Mouse (Mus musculus) heart, postnatal 10 days (tissue): ENCODE data around the gene Rpl6. TPM values are rescaled to one million over a fixed set of nuclear protein-coding genes. Genes with fewer than 3 reads are reported as not detected.
"Not testable (repeated sequence)": the region's sequence is repeated elsewhere in the genome, so short reads cannot be mapped to it uniquely, and the experiment has no call there.

Experiments
- DNase-seq, 2 experiments: peaks; one replicate each; pipeline ENCODE4 v3.0.0; 2021
- intact Hi-C: fragments of 180-260 bp; cut with DNase I; formaldehyde crosslinking; loops from one replicate; pipeline ENCODE4 v1.15.1; 2025
- total RNA-seq, 2 experiments: library from RNA; stranded (reverse); gene quantifications; 2 replicates each; pipeline ENCODE4 v1.2.3; 2021

The Rpl6 gene
- total RNA-seq, 2 experiments from 2014 or later: 729 to 779 TPM

DNA sequence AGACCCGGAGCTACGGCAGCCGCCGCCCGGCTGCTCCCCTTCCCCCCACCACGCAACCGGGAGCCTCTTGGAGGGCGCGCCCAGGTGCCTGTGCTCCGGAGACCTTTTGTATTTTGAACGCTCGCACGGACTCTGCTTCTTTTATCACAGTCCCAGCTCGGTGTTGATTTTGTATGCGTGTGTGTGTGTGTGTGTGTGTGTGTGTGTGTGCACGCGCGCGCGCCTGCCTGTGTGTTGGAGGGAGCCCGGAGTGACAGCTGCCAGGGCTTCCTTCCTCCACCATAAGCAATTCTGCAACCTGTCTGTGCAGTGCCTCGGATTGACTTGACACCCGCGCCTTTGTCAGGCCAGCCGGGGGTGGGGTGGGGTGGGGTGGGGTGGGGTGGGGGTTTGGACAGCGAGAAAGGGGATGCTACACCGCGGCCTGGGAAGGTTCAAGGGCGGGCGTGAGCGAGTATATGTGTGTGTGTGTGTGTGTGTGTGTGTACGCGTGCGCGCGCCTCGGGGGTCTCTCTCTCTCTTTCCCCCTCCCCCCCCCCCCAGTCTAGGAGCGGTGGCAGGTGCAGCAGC is 16.5 kb downstream of the Rpl6 start:
- peak; percentile 41 to 50 for DNase-seq
- intact Hi-C loops: no loop called here

- DNase-seq: no peak
- intact Hi-C loops: no loop called here
Measured at GRCm38 (mm10) chr5:121221328-121221850, 17.1 kb downstream of the Rpl6 start.

DNA sequence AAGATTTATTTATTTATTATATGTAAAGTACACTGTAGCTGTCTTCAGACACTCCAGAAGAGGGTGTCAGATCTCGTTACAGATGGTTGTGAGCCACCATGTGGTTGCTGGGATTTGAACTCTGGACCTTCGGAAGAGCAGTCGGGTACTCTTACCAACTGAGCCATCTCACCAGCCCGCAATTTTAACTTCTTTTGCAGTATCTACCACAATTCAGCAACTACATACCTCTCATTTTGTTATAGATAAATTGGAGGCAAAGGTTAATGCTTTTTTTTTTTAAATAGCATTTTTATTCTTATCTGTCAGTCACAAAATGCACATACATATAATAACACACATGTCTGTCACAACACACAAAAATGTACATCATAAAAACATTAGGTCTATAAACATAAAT is 19.7 kb downstream of the Rpl6 start:
- DNase-seq, intact Hi-C loops: not testable (repeated sequence)

GRCm38 (mm10) chr5:121224856-121225255 is 20.6 kb downstream of the Rpl6 start:
- intact Hi-C loops: no loop called here
- DNase-seq: no peak

DNA sequence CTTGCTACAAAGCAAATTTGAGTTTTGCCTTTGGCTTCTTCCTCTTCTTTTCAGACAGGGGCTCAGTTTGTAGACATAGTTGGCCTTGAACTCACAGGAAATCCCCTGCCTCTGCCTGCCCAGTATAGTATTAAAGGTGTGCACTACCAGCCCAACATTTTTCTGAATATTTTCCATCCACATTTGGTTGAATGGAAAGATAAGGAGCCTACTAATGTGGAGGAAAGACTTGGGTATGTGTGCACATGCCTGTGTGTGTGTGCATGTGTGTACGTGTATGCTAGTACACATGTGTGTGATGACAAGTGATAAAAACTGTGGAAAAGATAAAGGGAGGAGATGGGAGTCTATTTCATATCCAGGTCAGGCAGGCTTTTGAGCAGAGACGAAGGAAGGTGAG is 21.6 kb downstream of the Rpl6 start:
- DNase-seq: no peak
- intact Hi-C loops: no loop called here

GRCm38 (mm10) chr5:121226406-121226805 is 22.1 kb downstream of the Rpl6 start:
- intact Hi-C loops: no loop called here
- DNase-seq: no peak

DNA sequence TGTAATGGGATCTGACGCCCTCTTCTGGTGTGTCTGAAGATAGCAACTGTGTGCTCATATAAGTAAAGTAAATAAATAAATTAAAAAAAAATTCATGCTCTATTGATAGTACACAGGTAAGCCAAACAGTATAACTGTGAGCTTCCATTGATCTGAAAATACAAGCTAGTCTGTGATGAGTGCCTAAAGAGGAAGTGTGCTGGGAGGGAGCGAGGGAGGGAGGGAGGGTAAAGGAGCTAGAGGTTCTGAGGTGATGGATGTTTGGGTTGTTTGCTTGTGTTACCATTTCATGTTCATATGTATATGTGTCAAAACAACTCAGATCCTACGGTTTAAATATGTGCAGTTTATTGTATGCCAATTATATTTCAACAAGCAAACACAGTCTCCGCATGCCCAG is 22.6 kb downstream of the Rpl6 start:
- DNase-seq: no peak
- intact Hi-C loops: no loop called here

GRCm38 (mm10) chr5:121227330-121227729 is 23.0 kb downstream of the Rpl6 start:
- DNase-seq, intact Hi-C loops: not testable (repeated sequence)

- intact Hi-C loops: no loop called here
- no peak for DNase-seq
Measured at GRCm38 (mm10) chr5:121229182-121229581, 24.9 kb downstream of the Rpl6 start.

- DNase-seq: no peak
- intact Hi-C loops: no loop called here
Measured at GRCm38 (mm10) chr5:121230811-121231210, 26.5 kb downstream of the Rpl6 start.

DNA sequence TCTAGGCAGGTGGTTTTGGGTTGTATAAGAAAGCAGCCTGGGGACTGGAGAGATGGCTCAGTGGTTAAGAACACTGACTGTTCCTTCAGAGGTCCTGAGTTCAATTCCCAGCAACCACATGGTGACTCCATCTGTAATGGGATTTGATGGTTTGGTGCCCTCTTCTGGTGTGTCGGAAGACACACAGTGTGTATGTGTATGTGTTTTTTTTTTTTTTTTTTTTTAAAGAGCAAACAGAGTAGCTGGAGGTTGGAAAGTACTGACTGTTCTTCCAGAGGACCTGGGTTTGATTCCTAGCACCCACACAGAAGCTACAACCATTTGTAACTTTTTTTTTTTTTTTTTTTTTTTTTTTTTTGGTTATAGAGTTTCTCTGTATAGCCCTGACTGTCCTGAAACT is 28.5 kb downstream of the Rpl6 start:
- intact Hi-C loops: no loop called here

DNA sequence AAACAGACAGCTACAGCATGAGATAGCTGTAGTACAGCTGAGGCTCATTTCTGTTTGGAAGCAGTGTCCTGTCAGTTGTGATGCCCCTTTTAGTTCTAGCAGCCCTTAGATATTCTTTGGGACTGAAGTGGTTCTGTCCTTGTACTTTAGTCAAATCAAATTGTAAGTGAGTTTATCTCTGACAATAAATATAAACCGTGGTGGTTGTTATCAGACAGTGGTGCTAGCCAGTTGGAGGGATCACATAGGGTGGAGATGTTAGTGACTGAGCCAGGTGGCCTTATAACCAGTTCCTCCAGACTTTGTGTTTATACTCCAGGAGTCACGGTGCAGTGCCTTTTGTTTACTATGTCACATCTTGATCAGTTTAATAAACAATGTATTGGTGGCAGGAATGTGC is 29.4 kb downstream of the Rpl6 start:
- DNase-seq: no peak
- intact Hi-C loops: no loop called here

More for the DNA sequence above, 28.5 kb downstream of the Rpl6 start:
- no peak for DNase-seq

GRCm38 (mm10) chr5:121236171-121236570 is 31.9 kb downstream of the Rpl6 start:
- intact Hi-C loops: no loop called here
- DNase-seq: peak in 1 of 2 experiments; percentile 28

DNA sequence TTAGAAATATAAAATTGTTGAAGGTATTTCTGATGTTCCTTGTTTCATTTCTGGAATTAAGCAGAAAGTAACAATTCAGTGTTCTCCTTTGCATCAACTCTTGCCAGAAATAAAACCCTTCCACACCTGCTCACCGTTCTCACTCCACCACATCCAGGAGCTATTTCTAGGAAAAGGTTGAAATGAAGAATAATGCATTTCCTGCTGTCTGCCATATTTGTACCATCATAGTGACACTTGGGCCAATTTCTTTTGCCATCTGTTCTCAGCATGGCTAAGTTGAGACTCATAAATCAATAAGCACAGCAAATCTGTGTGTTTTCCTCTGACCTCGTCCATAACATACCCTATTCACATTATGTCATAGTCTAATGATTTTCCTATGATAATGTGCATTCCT is 33.9 kb downstream of the Rpl6 start:
- DNase-seq: no peak

DNA sequence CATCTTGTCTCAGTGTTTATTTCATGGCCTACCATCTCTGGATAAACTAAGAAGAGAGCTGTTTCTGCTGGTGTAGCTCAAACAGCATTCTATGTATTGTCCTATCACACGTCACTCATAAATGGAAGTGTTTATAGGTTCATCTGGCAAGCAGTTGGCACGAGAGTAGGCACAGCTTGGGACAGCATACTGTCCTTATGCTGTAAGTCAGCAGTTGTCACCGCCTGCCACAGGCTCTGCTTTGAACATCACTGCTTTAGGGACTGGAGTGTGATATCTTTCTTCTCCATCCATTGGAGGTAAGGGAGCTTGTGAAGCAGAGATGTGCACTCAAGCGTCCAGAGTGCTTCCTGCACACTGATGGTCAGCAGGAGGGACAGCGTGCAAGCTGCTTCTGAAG is 35.6 kb downstream of the Rpl6 start:
- intact Hi-C loops: no loop called here
- DNase-seq: no peak

More for the DNA sequence above, 33.9 kb downstream of the Rpl6 start:
- intact Hi-C loops: no loop called here

GRCm38 (mm10) chr5:121241182-121241581 is 36.9 kb downstream of the Rpl6 start:
- DNase-seq: no peak
- intact Hi-C loops: no loop called here

DNA sequence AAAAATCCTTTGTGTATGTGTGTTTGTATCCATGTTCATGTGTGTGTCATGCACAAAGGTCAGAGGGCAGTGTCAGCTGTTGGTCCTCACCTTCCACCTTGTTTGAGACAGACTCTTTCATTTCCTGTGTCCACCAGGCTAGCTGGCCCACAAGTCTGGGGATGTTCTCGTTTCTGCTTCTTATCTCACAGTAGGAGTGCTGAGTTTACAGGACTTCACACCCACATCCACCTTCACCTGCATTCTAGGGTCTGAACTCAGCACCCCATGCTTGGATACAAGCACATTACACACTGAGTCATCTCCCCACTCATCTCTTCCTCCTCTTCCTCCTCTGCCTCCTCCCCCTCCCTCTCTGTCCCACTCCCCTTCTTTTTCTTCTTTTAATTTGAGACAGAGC is 38.0 kb downstream of the Rpl6 start:
- no peak for DNase-seq
- intact Hi-C loops: no loop called here

- intact Hi-C loops: no loop called here
- no peak for DNase-seq
Measured at GRCm38 (mm10) chr5:121242701-121243100, 38.4 kb downstream of the Rpl6 start.

- DNase-seq: no peak
- intact Hi-C loops: no loop called here
Measured at GRCm38 (mm10) chr5:121243676-121244364, 39.5 kb downstream of the Rpl6 start.

DNA sequence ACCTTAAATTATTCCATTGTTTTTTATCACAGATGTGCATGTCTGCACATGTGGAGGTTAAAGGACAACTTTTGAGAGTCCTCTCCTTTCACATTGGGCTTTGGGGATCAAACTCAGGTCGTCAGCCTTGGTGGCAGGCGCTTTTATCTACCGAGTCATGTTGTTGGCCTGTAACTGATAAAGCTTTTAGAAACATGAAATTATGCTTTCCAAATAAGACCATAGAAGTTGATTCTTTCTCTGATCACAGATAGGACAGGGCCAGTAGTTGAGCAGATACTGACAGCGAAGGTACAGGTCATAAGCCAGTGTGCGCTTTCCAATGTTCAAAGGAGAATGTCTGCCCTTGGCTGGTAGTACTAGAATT is 40.1 kb downstream of the Rpl6 start:
- intact Hi-C loops: no loop called here
- DNase-seq: no peak

GRCm38 (mm10) chr5:121245201-121245600 is 40.9 kb downstream of the Rpl6 start:
- intact Hi-C loops: no loop called here
- no peak for DNase-seq

- DNase-seq: no peak
- intact Hi-C loops: no loop called here
Measured at GRCm38 (mm10) chr5:121248766-121249394, 44.6 kb downstream of the Rpl6 start.
